Mouse (Mus musculus) lung, embryonic 16.5 days (tissue): ENCODE measurements around the gene Ch25h. TPM values are rescaled to one million over a fixed set of nuclear protein-coding genes. Genes with fewer than 3 reads are reported as not detected.

Experiments
- ATAC-seq: fragments of 200-750 bp; cut with Nextera tagmentation; 2 replicates; pipeline ENCODE4 v1.8.0; 2017; ENCODE audit warnings: low read depth, mild to moderate bottlenecking, moderate library complexity
- H3K27ac ChIP-seq: fragments of 300-500 bp; sonication (generic); 2 replicates; pipeline ENCODE4 v1.5.1; 2014; ENCODE audit warnings: mild to moderate bottlenecking, control low read depth, low read length
- H3K27me3 ChIP-seq: fragments of 300-500 bp; sonication (generic); 2 replicates; pipeline ENCODE4 v1.6.1; 2014; ENCODE audit warnings: low read depth, low read length, mixed read lengths; ENCODE audit not compliant: control insufficient read depth, insufficient read depth
- H3K36me3 ChIP-seq: fragments of 300-500 bp; sonication (generic); 2 replicates; pipeline ENCODE4 v1.6.1; 2014; ENCODE audit warnings: low read length; ENCODE audit not compliant: control insufficient read depth, insufficient read depth
- H3K4me1 ChIP-seq: fragments of 300-500 bp; sonication (generic); replicated peaks from 2 replicates; pipeline ENCODE4 v1.6.1; 2014; ENCODE audit warnings: low read length, mixed read lengths; ENCODE audit not compliant: control insufficient read depth, insufficient read depth
- H3K4me2 ChIP-seq: fragments of 300-500 bp; sonication (generic); 2 replicates; pipeline ENCODE4 v1.6.1; 2014; ENCODE audit warnings: low read depth, low read length, control low read depth
- H3K4me3 ChIP-seq: fragments of 300-500 bp; sonication (generic); 2 replicates; pipeline ENCODE4 v1.5.1; 2014; ENCODE audit warnings: mild to moderate bottlenecking, low read length, control low read depth
- H3K9ac ChIP-seq: fragments of 300-500 bp; sonication (generic); 2 replicates; pipeline ENCODE4 v1.6.1; 2014; ENCODE audit warnings: low read length, control low read depth
- H3K9me3 ChIP-seq: fragments of 300-500 bp; sonication (generic); 2 replicates; pipeline ENCODE4 v1.6.1; 2016; ENCODE audit warnings: low read length; ENCODE audit not compliant: control insufficient read depth
- WGBS: fragments of 180-500 bp; shearing (Covaris S2); extraction: QIAGEN DNeasy Blood & Tissue Kit; methylation state at CpG from one replicate; pipeline ENCODE4 v1.1.7; 2014; 5-methylcytosine and 5-hydroxymethylcytosine counted together
- polyA plus RNA-seq: library from polyadenylated mRNA; unstranded; fragments of >200 nt; fragmentation: Nextera tagmentation; extraction: Ambion mirVana; gene quantifications from 2 replicates; pipeline ENCODE4 v1.2.1, GENCODE M21; 2015

Gene Ch25h
- polyA plus RNA-seq, 1 experiment from 2014 or later: 0.26 TPM

DNA sequence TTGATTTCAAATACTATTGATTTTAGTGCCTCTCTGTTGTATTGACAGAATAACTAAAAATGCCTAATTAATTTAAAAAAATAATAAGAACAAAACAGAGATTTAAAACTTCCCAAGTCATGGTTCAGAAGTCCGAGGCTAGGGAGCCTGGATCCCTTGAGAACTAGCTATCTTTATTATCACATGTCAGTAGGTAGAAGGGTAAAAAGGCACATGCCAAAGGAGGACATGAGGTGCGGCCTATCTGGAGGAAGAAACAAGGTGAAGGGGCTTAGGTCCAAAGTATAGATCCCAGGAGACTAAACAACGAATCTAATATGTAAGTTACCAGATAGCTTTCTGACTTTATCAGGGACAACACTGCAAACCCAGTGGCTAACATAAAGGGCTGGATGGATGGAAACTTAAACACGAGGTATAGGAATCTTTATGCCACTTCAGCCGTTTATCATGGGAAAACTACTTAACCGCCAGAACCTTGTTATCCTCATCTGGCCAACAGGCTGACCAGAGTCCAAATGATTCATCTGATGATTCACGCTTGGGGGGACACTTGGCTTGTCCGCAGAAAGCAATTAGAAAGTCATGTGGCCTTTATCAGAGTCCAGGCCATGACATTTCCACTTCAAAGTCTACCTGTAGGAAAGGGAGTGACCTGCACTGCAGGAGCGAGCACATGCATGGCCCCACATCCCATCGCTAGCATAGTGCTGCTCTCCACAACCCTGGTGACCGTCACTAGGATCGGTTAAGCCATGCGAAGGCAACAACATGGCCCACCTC, 43.0 kb upstream of the Ch25h start:
- H3K36me3 ChIP-seq: 0 out of 2 replicates have a peak, but pooled peaks cover 2% of the 10 kb centered on the region
- WGBS: 89% methylated on average over 13 of the region's 13 CpGs
- H3K4me1 ChIP-seq: no peaks in the 10 kb centered on the region
- H3K4me3 ChIP-seq: no peak overlapping the region
- no peak overlapping the region for H3K9ac ChIP-seq
- H3K9me3 ChIP-seq: no peaks in the 10 kb centered on the region
- no peaks in the 10 kb centered on the region for H3K27me3 ChIP-seq
- no peak overlapping the region for H3K27ac ChIP-seq
- ATAC-seq: no peak
- no peak overlapping the region for H3K4me2 ChIP-seq

GRCm38 (mm10) chr19:34517197-34517596, 42.2 kb upstream of the Ch25h start:
- ATAC-seq: no peak
- H3K4me2 ChIP-seq: no peak overlapping the region
- H3K27me3 ChIP-seq: no peaks in the 10 kb centered on the region
- no peak overlapping the region for H3K27ac ChIP-seq
- H3K4me1 ChIP-seq: no peaks in the 10 kb centered on the region
- H3K36me3 ChIP-seq: 0 out of 2 replicates have a peak, but pooled peaks cover 2% of the 10 kb centered on the region
- WGBS: 73% methylated on average over 3 of the region's 3 CpGs
- no peaks in the 10 kb centered on the region for H3K9me3 ChIP-seq
- H3K9ac ChIP-seq: no peak overlapping the region
- H3K4me3 ChIP-seq: no peak overlapping the region

DNA sequence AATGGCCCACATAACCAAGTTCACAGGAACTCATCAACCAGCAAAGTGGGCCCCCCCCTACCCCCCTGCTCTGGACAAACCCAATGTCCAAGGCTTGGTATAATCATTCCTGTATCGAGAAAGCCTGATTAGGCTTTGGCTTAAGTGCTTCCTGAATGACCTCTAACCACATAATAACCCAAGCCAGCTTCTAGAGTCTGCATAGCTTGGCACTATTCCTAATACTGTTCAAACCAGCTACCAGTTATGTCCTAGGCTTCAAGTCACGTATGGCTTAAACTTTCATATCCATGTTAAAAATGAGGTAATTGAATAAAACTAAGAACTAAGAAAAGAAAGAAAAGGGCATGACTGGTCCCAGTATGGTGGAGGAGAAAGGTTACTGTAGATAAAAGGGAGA, 41.4 kb upstream of the Ch25h start:
- no peaks in the 10 kb centered on the region for H3K27me3 ChIP-seq
- H3K4me1 ChIP-seq: no peaks in the 10 kb centered on the region; the same call in 1 of the 2 replicates
- WGBS: 71% methylated on average over 2 of the region's 2 CpGs
- no peak overlapping the region for H3K4me3 ChIP-seq
- H3K9me3 ChIP-seq: no peaks in the 10 kb centered on the region
- H3K9ac ChIP-seq: no peak overlapping the region
- H3K27ac ChIP-seq: no peak overlapping the region
- H3K36me3 ChIP-seq: no peaks in the 10 kb centered on the region
- no peak overlapping the region for H3K4me2 ChIP-seq
- no peak for ATAC-seq

- Histone ChIP-seq H3K27ac (no peak overlapping the region), H3K9ac (no peak overlapping the region), H3K9me3 (no peaks in the 10 kb centered on the region), H3K4me1 (no peaks in the 10 kb centered on the region; the same call in 1 of the 2 replicates), H3K4me3 (no peak overlapping the region), H3K27me3 (no peaks in the 10 kb centered on the region), H3K4me2 (no peak overlapping the region), H3K36me3 (no peaks in the 10 kb centered on the region)
- ATAC-seq: no peak
- 77% methylated on average over 3 of the region's 3 CpGs for WGBS
Measured at GRCm38 (mm10) chr19:34515681-34516080, 40.7 kb upstream of the Ch25h start.

DNA sequence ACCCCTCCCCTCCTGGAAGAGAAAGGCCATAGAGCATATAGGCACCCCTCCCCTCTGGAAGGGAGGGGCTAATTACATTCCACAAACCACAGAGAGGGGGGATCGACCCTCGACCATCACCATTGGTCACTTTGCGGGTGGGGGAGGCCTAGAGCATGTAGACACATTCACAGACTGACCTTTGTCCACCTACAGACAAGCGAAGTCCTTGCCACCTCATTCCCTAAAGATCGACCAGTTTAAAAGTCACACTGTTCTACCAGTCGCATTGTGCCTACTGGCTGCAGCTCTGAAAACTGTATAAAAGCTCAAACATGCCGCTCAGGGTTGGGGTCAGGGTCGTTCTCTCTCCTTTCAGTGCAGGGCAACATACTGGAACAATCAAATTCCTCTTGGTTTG, 36.6 kb upstream of the Ch25h start:
- H3K4me1 ChIP-seq: no peaks in the 10 kb centered on the region; the same call in 1 of the 2 replicates
- no peak overlapping the region for H3K9ac ChIP-seq
- H3K27me3 ChIP-seq: no peaks in the 10 kb centered on the region
- no peak overlapping the region for H3K4me3 ChIP-seq
- no peak overlapping the region for H3K4me2 ChIP-seq
- H3K27ac ChIP-seq: no peak overlapping the region
- H3K9me3 ChIP-seq: no peaks in the 10 kb centered on the region
- no peaks in the 10 kb centered on the region for H3K36me3 ChIP-seq
- WGBS: 45% methylated on average over 8 of the region's 8 CpGs
- no peak for ATAC-seq

DNA sequence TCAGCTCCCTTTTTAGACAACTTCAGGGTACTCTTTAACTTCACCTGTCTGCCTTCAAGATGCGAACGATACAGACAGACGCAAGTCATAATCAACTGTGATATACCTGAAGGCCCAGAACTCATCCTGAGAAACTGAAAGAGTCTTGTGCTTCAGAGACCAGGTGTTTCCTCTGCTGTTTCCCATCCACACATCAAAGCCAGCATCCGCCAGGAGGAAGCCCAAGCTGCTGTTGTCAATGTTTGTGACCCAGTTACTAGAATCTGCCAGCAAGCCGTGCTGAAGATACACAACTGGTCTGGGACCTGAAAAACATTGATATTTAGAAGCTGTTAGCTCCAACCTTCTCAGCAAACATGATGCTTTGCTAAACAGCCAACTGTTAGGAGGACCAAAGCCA, 35.8 kb upstream of the Ch25h start:
- Histone ChIP-seq H3K27ac (no peak overlapping the region), H3K4me2 (no peak overlapping the region), H3K9me3 (no peaks in the 10 kb centered on the region), H3K4me3 (no peak overlapping the region), H3K36me3 (0 out of 2 replicates have a peak, but pooled peaks cover 2% of the 10 kb centered on the region), H3K4me1 (no peaks in the 10 kb centered on the region; the same call in 1 of the 2 replicates), H3K27me3 (no peaks in the 10 kb centered on the region), H3K9ac (no peak overlapping the region)
- ATAC-seq: no peak
- 49% methylated on average over 5 of the region's 5 CpGs for WGBS

- Histone ChIP-seq H3K27me3 (no peaks in the 10 kb centered on the region), H3K27ac (no peak overlapping the region), H3K4me3 (no peak overlapping the region), H3K9me3 (no peaks in the 10 kb centered on the region), H3K4me1 (no peaks in the 10 kb centered on the region), H3K4me2 (no peak overlapping the region), H3K9ac (no peak overlapping the region), H3K36me3 (0 out of 2 replicates have a peak, but pooled peaks cover 2% of the 10 kb centered on the region)
- ATAC-seq: peak; percentile 31; the same call in 1 of the 2 replicates
- 74% methylated on average over 12 of the region's 12 CpGs for WGBS
Measured at GRCm38 (mm10) chr19:34505161-34505721, 30.3 kb upstream of the Ch25h start.

GRCm38 (mm10) chr19:34500763-34501162, 25.8 kb upstream of the Ch25h start:
- H3K4me3 ChIP-seq: no peak overlapping the region
- H3K9me3 ChIP-seq: no peaks in the 10 kb centered on the region
- H3K9ac ChIP-seq: no peak overlapping the region
- H3K36me3 ChIP-seq: peaks cover 3% of the 10 kb centered on the region; the same call in 1 of the 2 replicates
- no peak overlapping the region for H3K4me2 ChIP-seq
- peak; percentile 71 for ATAC-seq
- H3K4me1 ChIP-seq: no peaks in the 10 kb centered on the region
- H3K27me3 ChIP-seq: no peaks in the 10 kb centered on the region
- 33% methylated on average over 4 of the region's 4 CpGs for WGBS
- H3K27ac ChIP-seq: no peak overlapping the region

GRCm38 (mm10) chr19:34496353-34496752, 21.4 kb upstream of the Ch25h start:
- 50% methylated on average over 1 of the region's 1 CpGs for WGBS
- no peak overlapping the region for H3K27ac ChIP-seq
- peaks cover 6% of the 10 kb centered on the region for H3K36me3 ChIP-seq
- H3K9ac ChIP-seq: no peak overlapping the region
- no peaks in the 10 kb centered on the region for H3K9me3 ChIP-seq
- H3K4me3 ChIP-seq: no peak overlapping the region
- H3K4me2 ChIP-seq: no peak overlapping the region
- ATAC-seq: no peak
- no peaks in the 10 kb centered on the region for H3K4me1 ChIP-seq
- no peaks in the 10 kb centered on the region for H3K27me3 ChIP-seq
